Comparison of ENCODE assay signal across 23 mouse cellular contexts in genomic region chr8:79806971-79807370, GRCm38 (mm10).
"Had no signal": no experiment of that assay in that cellular context is flagged by ENCODE, and none has a peak within 500 bp of the region (broad histone marks: within the 10 kb centered on the region; RNA-seq: fewer than 3 reads in every experiment).

No protein-coding gene starts in this region.

- H3K4me2 ChIP-seq: kidney, embryonic 15.5 days; limb, embryonic 12.5 days; limb, embryonic 15.5 days; liver, embryonic 12.5 days; liver, embryonic 15.5 days; lung, embryonic 15.5 days; midbrain, embryonic 12.5 days; midbrain, embryonic 15.5 days; neural tube, embryonic 13.5 days; stomach, embryonic 15.5 days had no signal

- DNase-seq: kidney, adult 2 months; kidney, postnatal 14 days; layer of hippocampus, adult 9-11 months; lung, adult 18-20 months; lung, postnatal 10 days; lung, postnatal 36 days; right cerebral cortex, postnatal 25 days; spleen, adult 18-20 months; thymus, postnatal 25 days had no signal

- H3K27ac ChIP-seq: kidney, embryonic 15.5 days; layer of hippocampus, adult 2 months; limb, embryonic 12.5 days; limb, embryonic 15.5 days; liver, embryonic 12.5 days; liver, embryonic 15.5 days; lung, embryonic 15.5 days; midbrain, embryonic 12.5 days; midbrain, embryonic 15.5 days; neural tube, embryonic 13.5 days; stomach, embryonic 15.5 days had no signal

- H3K27me3 ChIP-seq: kidney, embryonic 15.5 days; limb, embryonic 12.5 days; limb, embryonic 15.5 days; liver, embryonic 12.5 days; liver, embryonic 15.5 days; lung, embryonic 15.5 days; megakaryocyte, embryonic 14.5 days; midbrain, embryonic 12.5 days; midbrain, embryonic 15.5 days; neural tube, embryonic 13.5 days; stomach, embryonic 15.5 days had no signal

- H3K9me3 ChIP-seq: kidney, embryonic 15.5 days; limb, embryonic 12.5 days; limb, embryonic 15.5 days; liver, embryonic 12.5 days; liver, embryonic 15.5 days; lung, embryonic 15.5 days; megakaryocyte, embryonic 14.5 days; midbrain, embryonic 12.5 days; midbrain, embryonic 15.5 days; neural tube, embryonic 13.5 days; stomach, embryonic 15.5 days had no signal

- H3K4me1 ChIP-seq: kidney, embryonic 15.5 days; limb, embryonic 12.5 days; limb, embryonic 15.5 days; liver, embryonic 12.5 days; liver, embryonic 15.5 days; lung, embryonic 15.5 days; megakaryocyte, embryonic 14.5 days; midbrain, embryonic 12.5 days; midbrain, embryonic 15.5 days; stomach, embryonic 15.5 days had no signal

- H3K4me3 ChIP-seq: kidney, embryonic 15.5 days; layer of hippocampus, adult 2 months; limb, embryonic 12.5 days; limb, embryonic 15.5 days; liver, embryonic 12.5 days; liver, embryonic 15.5 days; lung, embryonic 15.5 days; megakaryocyte, embryonic 14.5 days; midbrain, embryonic 12.5 days; midbrain, embryonic 15.5 days; myocyte; neural tube, embryonic 13.5 days; stomach, embryonic 15.5 days had no signal

- H3K36me3 ChIP-seq: kidney, embryonic 15.5 days; limb, embryonic 12.5 days; limb, embryonic 15.5 days; liver, embryonic 12.5 days; liver, embryonic 15.5 days; lung, embryonic 15.5 days; midbrain, embryonic 12.5 days; midbrain, embryonic 15.5 days; neural tube, embryonic 13.5 days; stomach, embryonic 15.5 days had no signal

- ATAC-seq: intestine, postnatal 0 days; liver, embryonic 12.5 days; midbrain, embryonic 15.5 days had no signal

- H3K9ac ChIP-seq: kidney, embryonic 15.5 days; limb, embryonic 12.5 days; limb, embryonic 15.5 days; liver, embryonic 12.5 days; liver, embryonic 15.5 days; lung, embryonic 15.5 days; midbrain, embryonic 12.5 days; midbrain, embryonic 15.5 days; neural tube, embryonic 13.5 days; stomach, embryonic 15.5 days had no signal
